Comparison of ENCODE assay signal across 16 mouse cellular contexts in genomic region chr13:3712088-3712487, GRCm38 (mm10).
DNase-seq lines count a peak whose midpoint lies in the region; ATAC-seq and TF ChIP-seq lines count a peak whose summit lies in the region.
"Had no signal": no experiment of that assay in that cellular context is flagged by ENCODE, and none has a peak within 500 bp of the region (broad histone marks: within the 10 kb centered on the region; RNA-seq: fewer than 3 reads in every experiment).

No protein-coding gene starts in this region.

- H3K4me3 ChIP-seq in heart, embryonic 10.5 days: peak overlapping the region; percentile 30
- H3K4me3 ChIP-seq in heart, embryonic 12.5 days: no peak overlapping the region
- peak overlapping the region; percentile 19; the same call in 1 of the 2 replicates for H3K4me3 ChIP-seq in forebrain, postnatal 0 days (ENCODE audit: low read depth, low read length)
- no peak overlapping the region for H3K4me3 ChIP-seq in limb, embryonic 13.5 days
- peak overlapping the region; percentile 25 for H3K4me3 ChIP-seq in neural tube, embryonic 13.5 days
- H3K4me3 ChIP-seq: erythroblast, embryonic 14.5 days; liver, embryonic 12.5 days had no signal

- no peak for DNase-seq in heart, embryonic 10.5 days (ENCODE audit: low spot score)
- DNase-seq in forebrain, postnatal 0 days: no peak
- DNase-seq in right cerebral cortex, postnatal 4 days: no peak
- DNase-seq in MN1 (ENCODE audit: low spot score): no peak
- DNase-seq in frontal cortex, postnatal 10 days (ENCODE audit: low spot score in 2 of 2): no peak
- DNase-seq: cerebellum, adult 9-11 months; gastrocnemius, postnatal 36 days; kidney, adult 9 months; lung, postnatal 10 days had no signal

- peak overlapping the region; percentile 72 for H3K27ac ChIP-seq in heart, embryonic 10.5 days
- H3K27ac ChIP-seq in heart, embryonic 12.5 days (ENCODE audit: poor library complexity, severe bottlenecking): no peak overlapping the region
- no peak overlapping the region for H3K27ac ChIP-seq in forebrain, postnatal 0 days (ENCODE audit: low read depth, low read length)
- H3K27ac ChIP-seq in limb, embryonic 13.5 days: peak overlapping the region; percentile 69; the same call in 1 of the 2 replicates
- no peak overlapping the region for H3K27ac ChIP-seq in neural tube, embryonic 13.5 days (replicated peaks)
- H3K27ac ChIP-seq: liver, embryonic 12.5 days had no signal

- 30% methylated on average over 3 of the region's 3 CpGs for WGBS in heart, embryonic 10.5 days
- 27% methylated on average over 3 of the region's 3 CpGs for WGBS in heart, embryonic 12.5 days
- WGBS in forebrain, postnatal 0 days: 16% methylated on average over 3 of the region's 3 CpGs
- 27% methylated on average over 3 of the region's 3 CpGs for WGBS in limb, embryonic 13.5 days
- 10% methylated on average over 3 of the region's 3 CpGs for WGBS in neural tube, embryonic 13.5 days

- no peaks in the 10 kb centered on the region for H3K36me3 ChIP-seq in heart, embryonic 10.5 days
- no peaks in the 10 kb centered on the region for H3K36me3 ChIP-seq in heart, embryonic 12.5 days
- no peaks in the 10 kb centered on the region for H3K36me3 ChIP-seq in forebrain, postnatal 0 days (ENCODE audit: insufficient read depth)
- H3K36me3 ChIP-seq in limb, embryonic 13.5 days: no peaks in the 10 kb centered on the region
- no peaks in the 10 kb centered on the region for H3K36me3 ChIP-seq in neural tube, embryonic 13.5 days
- H3K36me3 ChIP-seq: G1E; liver, embryonic 12.5 days had no signal

- H3K9ac ChIP-seq in heart, embryonic 12.5 days: no peak overlapping the region
- 0 out of 2 replicates have a peak overlapping the region, but pooled peaks have one; percentile 18 for H3K9ac ChIP-seq in forebrain, postnatal 0 days
- no peak overlapping the region for H3K9ac ChIP-seq in limb, embryonic 13.5 days
- H3K9ac ChIP-seq in neural tube, embryonic 13.5 days: no peak overlapping the region
- H3K9ac ChIP-seq: liver, embryonic 12.5 days had no signal

- H3K9me3 ChIP-seq in heart, embryonic 10.5 days: no peaks in the 10 kb centered on the region
- H3K9me3 ChIP-seq in heart, embryonic 12.5 days (replicated peaks): no peaks in the 10 kb centered on the region
- H3K9me3 ChIP-seq in forebrain, postnatal 0 days (ENCODE audit: low read length): no peaks in the 10 kb centered on the region
- no peaks in the 10 kb centered on the region for H3K9me3 ChIP-seq in limb, embryonic 13.5 days
- no peaks in the 10 kb centered on the region for H3K9me3 ChIP-seq in neural tube, embryonic 13.5 days
- H3K9me3 ChIP-seq: G1E; liver, embryonic 12.5 days had no signal

- peaks cover 22% of the 10 kb centered on the region for H3K4me1 ChIP-seq in heart, embryonic 10.5 days
- H3K4me1 ChIP-seq in heart, embryonic 12.5 days (replicated peaks): peaks cover 23% of the 10 kb centered on the region
- peaks cover 8% of the 10 kb centered on the region; the same call in 1 of the 2 replicates for H3K4me1 ChIP-seq in forebrain, postnatal 0 days (ENCODE audit: insufficient read depth)
- peaks cover 53% of the 10 kb centered on the region for H3K4me1 ChIP-seq in limb, embryonic 13.5 days
- H3K4me1 ChIP-seq in neural tube, embryonic 13.5 days (replicated peaks): peaks cover 22% of the 10 kb centered on the region
- H3K4me1 ChIP-seq: liver, embryonic 12.5 days had no signal

- ATAC-seq in heart, embryonic 12.5 days (ENCODE audit: insufficient number of reproducible peaks, low FRiP score): no peak
- ATAC-seq in forebrain, postnatal 0 days: 0 out of 2 replicates have a peak, but pooled peaks have one; percentile 5
- ATAC-seq in limb, embryonic 13.5 days (ENCODE audit: low FRiP score, low read depth): no peak
- no peak for ATAC-seq in neural tube, embryonic 13.5 days (ENCODE audit: low read depth)
- ATAC-seq: activated CD4-positive, CD25-positive, alpha-beta regulatory T cell, adult 4 months; liver, embryonic 12.5 days had no signal

- no peak for TF ChIP-seq CTCF in forebrain, postnatal 0 days (IDR thresholded peaks at IDR 0.05; ENCODE audit: low read depth)

- H3K27me3 ChIP-seq in heart, embryonic 10.5 days (ENCODE audit: insufficient read depth, poor library complexity, severe bottlenecking): no peaks in the 10 kb centered on the region
- H3K27me3 ChIP-seq in heart, embryonic 12.5 days (replicated peaks): no peaks in the 10 kb centered on the region
- H3K27me3 ChIP-seq in forebrain, postnatal 0 days (ENCODE audit: insufficient read depth, low read length): no peaks in the 10 kb centered on the region
- no peaks in the 10 kb centered on the region for H3K27me3 ChIP-seq in limb, embryonic 13.5 days
- peaks cover 8% of the 10 kb centered on the region; the same call in 1 of the 2 replicates for H3K27me3 ChIP-seq in neural tube, embryonic 13.5 days

- H3K4me2 ChIP-seq in heart, embryonic 12.5 days: no peak overlapping the region
- H3K4me2 ChIP-seq in forebrain, postnatal 0 days (ENCODE audit: low read depth): peak overlapping the region; percentile 47
- H3K4me2 ChIP-seq in limb, embryonic 13.5 days (replicated peaks): peak overlapping the region; percentile 38; the same call in 1 of the 2 replicates
- peak overlapping the region; percentile 57 for H3K4me2 ChIP-seq in neural tube, embryonic 13.5 days
- H3K4me2 ChIP-seq: liver, embryonic 12.5 days had no signal

Comparison
In these comparisons a context has a peak if more than half of its experiments do, and no peak if none do; other contexts are left out.
1. H3K27ac ChIP-seq: peak in heart, embryonic 10.5 days (single experiment) and limb, embryonic 13.5 days (single experiment); none in heart, embryonic 12.5 days (single experiment), forebrain, postnatal 0 days (single experiment) and neural tube, embryonic 13.5 days (single experiment).
2. H3K4me3 ChIP-seq: peak in heart, embryonic 10.5 days (single experiment), forebrain, postnatal 0 days (single experiment) and neural tube, embryonic 13.5 days (single experiment); none in heart, embryonic 12.5 days (single experiment) and limb, embryonic 13.5 days (single experiment).